Mouse (Mus musculus) frontal cortex, postnatal 10 days (tissue): ENCODE results near the gene Ern1.
"Not testable (repeated sequence)": the region's sequence is repeated elsewhere in the genome, so short reads cannot be mapped to it uniquely, and the experiment has no call there.

Source experiments
- DNase-seq, 2 experiments: peaks; one replicate each; pipeline ENCODE4 v3.0.0; 2022; ENCODE audit warnings: low spot score in 2 of 2, mixed read lengths in 1 of 2

The Ern1 gene

GRCm38 (mm10) chr11:106481651-106482050 lies 6.0 kb downstream of the Ern1 start:
- DNase-seq = no peak

- DNase-seq = no peak
Measured at GRCm38 (mm10) chr11:106480530-106480885, 7.1 kb downstream of the Ern1 start.

GRCm38 (mm10) chr11:106479619-106480529 lies 7.8 kb downstream of the Ern1 start:
- no peak for DNase-seq

GRCm38 (mm10) chr11:106478745-106479144 lies 8.9 kb downstream of the Ern1 start:
- no peak for DNase-seq

GRCm38 (mm10) chr11:106477505-106478160 lies 10.0 kb downstream of the Ern1 start:
- DNase-seq = no peak

- DNase-seq = no peak
Measured at GRCm38 (mm10) chr11:106475309-106475708, 12.3 kb downstream of the Ern1 start.

- DNase-seq = no peak
Measured at GRCm38 (mm10) chr11:106471629-106472028, 16.0 kb downstream of the Ern1 start.

GRCm38 (mm10) chr11:106468509-106468908 lies 19.1 kb downstream of the Ern1 start:
- DNase-seq = no peak

- no peak for DNase-seq
Measured at GRCm38 (mm10) chr11:106465932-106466331, 21.7 kb downstream of the Ern1 start.

GRCm38 (mm10) chr11:106465545-106465903 lies 22.1 kb downstream of the Ern1 start:
- no peak for DNase-seq

GRCm38 (mm10) chr11:106464681-106465544 lies 22.7 kb downstream of the Ern1 start:
- no peak for DNase-seq

- no peak for DNase-seq
Measured at GRCm38 (mm10) chr11:106463845-106464244, 23.8 kb downstream of the Ern1 start.

GRCm38 (mm10) chr11:106462309-106462708 lies 25.3 kb downstream of the Ern1 start:
- DNase-seq = no peak

GRCm38 (mm10) chr11:106461145-106461932 lies 26.3 kb downstream of the Ern1 start:
- DNase-seq = no peak

- no peak for DNase-seq
Measured at GRCm38 (mm10) chr11:106460671-106461070, 27.0 kb downstream of the Ern1 start.

GRCm38 (mm10) chr11:106458540-106458939 lies 29.1 kb downstream of the Ern1 start:
- no peak for DNase-seq

GRCm38 (mm10) chr11:106443646-106444045 lies 44.0 kb downstream of the Ern1 start:
- DNase-seq = no peak

GRCm38 (mm10) chr11:106442564-106442963 lies 45.1 kb downstream of the Ern1 start:
- DNase-seq = not testable (repeated sequence)

- DNase-seq = no peak
Measured at GRCm38 (mm10) chr11:106440318-106440717, 47.3 kb downstream of the Ern1 start.

GRCm38 (mm10) chr11:106439355-106439754 lies 48.3 kb downstream of the Ern1 start:
- DNase-seq = no peak

GRCm38 (mm10) chr11:106438524-106439177 lies 49.0 kb downstream of the Ern1 start:
- no peak for DNase-seq
